Mouse (Mus musculus) heart, postnatal 4 days (tissue): ENCODE results near the gene Swsap1. TPM values are rescaled to one million over a fixed set of nuclear protein-coding genes. Genes with fewer than 3 reads are reported as not detected.

ENCODE experiments used
- total RNA-seq, 2 experiments: library from RNA; stranded (reverse); gene quantifications; 2 replicates each; pipeline ENCODE4 v1.2.3; 2021

Swsap1 gene
- total RNA-seq, 2 experiments from 2014 or later, result 8.8 to 9.0 TPM

Other genes with a start within 250 kb of the Swsap1 start
- 10 to 100 TPM; 39.9 to 43.5 TPM for gene Ldlr, start 232.3 kb upstream of the Swsap1 start, total RNA-seq
- 10 to 100 TPM; 37.2 to 38.4 TPM for gene Spc24, start 195.5 kb upstream of the Swsap1 start, total RNA-seq
- 10 to 100 TPM; 50.7 to 53.7 TPM for gene Kank2, start 157.0 kb upstream of the Swsap1 start, total RNA-seq
- gene Angptl8, start 120.2 kb upstream of the Swsap1 start, total RNA-seq, result not detected
- gene Dock6, start 103.1 kb upstream of the Swsap1 start, total RNA-seq, result 10 to 100 TPM; 61.4 to 70.0 TPM
- gene Rab3d, start 37.6 kb upstream of the Swsap1 start, total RNA-seq, result 10 to 100 TPM in 1 of 2 experiments, 1 to 10 TPM in 1; 8.9 to 10.3 TPM
- gene Ccdc159, start 28.3 kb upstream of the Swsap1 start, total RNA-seq, result 1 to 10 TPM in 1 of 2 experiments, under 1 TPM in 1; 0.83 to 1.2 TPM
- gene Tmem205, start 28.2 kb upstream of the Swsap1 start, total RNA-seq, result 10 to 100 TPM; 20.1 to 21.3 TPM
- gene Plppr2, start 18.7 kb upstream of the Swsap1 start, total RNA-seq, result 1 to 10 TPM; 3.0 to 3.1 TPM
- gene Epor, start 7.8 kb downstream of the Swsap1 start, total RNA-seq, result 1 to 10 TPM; 1.7 to 2.1 TPM
- gene Rgl3, start 33.7 kb downstream of the Swsap1 start, total RNA-seq, result under 1 TPM; 0.71 to 0.97 TPM
- gene Ccdc151, start 46.9 kb downstream of the Swsap1 start, total RNA-seq, result not detected
- gene Prkcsh, start 47.1 kb downstream of the Swsap1 start, total RNA-seq, result 10 to 100 TPM; 69.8 to 73.7 TPM
- gene Elavl3, start 96.3 kb downstream of the Swsap1 start, total RNA-seq, result under 1 TPM; 0.47 to 0.52 TPM
- under 1 TPM in 1 of 2 experiments, not detected in 1; 0.92 TPM for gene Gm49318, start 115.5 kb downstream of the Swsap1 start, total RNA-seq
- 1 to 10 TPM; 8.4 to 9.0 TPM for gene Zfp653, start 115.6 kb downstream of the Swsap1 start, total RNA-seq
- 10 to 100 TPM; 69.4 to 69.6 TPM for gene Ecsit, start 129.7 kb downstream of the Swsap1 start, total RNA-seq
- 10 to 100 TPM; 38.1 to 39.3 TPM for gene Cnn1, start 143.5 kb downstream of the Swsap1 start, total RNA-seq
- 10 to 100 TPM; 60.1 to 63.4 TPM for gene Elof1, start 161.4 kb downstream of the Swsap1 start, total RNA-seq
- gene Acp5, start 180.0 kb downstream of the Swsap1 start, total RNA-seq, result 1 to 10 TPM in 1 of 2 experiments, under 1 TPM in 1; 0.71 to 1.6 TPM
- 10 to 100 TPM; 31.0 to 31.9 TPM for gene Pigyl, start 201.1 kb downstream of the Swsap1 start, total RNA-seq
- gene Zfp872, start 232.3 kb downstream of the Swsap1 start, total RNA-seq, result under 1 TPM; 0.14 to 0.18 TPM